Mouse (Mus musculus) hindbrain, embryonic 12.5 days (tissue): Measurements from ENCODE around the gene Eftud2. TPM values are rescaled to one million over a fixed set of nuclear protein-coding genes. Genes with fewer than 3 reads are reported as not detected.

Experiments used
- ATAC-seq: fragments of 200-750 bp; cut with Nextera tagmentation; 2 replicates; pipeline ENCODE4 v1.8.0; 2017; ENCODE audit warnings: moderate TSS enrichment; ENCODE audit not compliant: low FRiP score
- H3K27ac ChIP-seq: fragments of 300-500 bp; sonication (generic); 2 replicates; pipeline ENCODE4 v1.5.1; 2016; ENCODE audit warnings: mild to moderate bottlenecking
- H3K27me3 ChIP-seq: fragments of 300-500 bp; sonication (generic); 2 replicates; pipeline ENCODE4 v1.6.1; 2016; ENCODE audit warnings: mild to moderate bottlenecking
- H3K36me3 ChIP-seq: fragments of 300-500 bp; sonication (generic); 2 replicates; pipeline ENCODE4 v1.6.1; 2016; ENCODE audit warnings: mild to moderate bottlenecking
- H3K4me1 ChIP-seq: fragments of 300-500 bp; sonication (generic); 2 replicates; pipeline ENCODE4 v1.6.1; 2016
- H3K4me2 ChIP-seq: fragments of 300-500 bp; sonication (generic); replicated peaks from 2 replicates; pipeline ENCODE4 v1.6.1; 2016; ENCODE audit warnings: mild to moderate bottlenecking
- H3K4me3 ChIP-seq: fragments of 300-500 bp; sonication (generic); 2 replicates; pipeline ENCODE4 v1.5.1; 2016; ENCODE audit warnings: mild to moderate bottlenecking
- H3K9ac ChIP-seq: fragments of 300-500 bp; sonication (generic); 2 replicates; pipeline ENCODE4 v1.6.1; 2016; ENCODE audit warnings: mild to moderate bottlenecking, moderate library complexity
- H3K9me3 ChIP-seq: fragments of 300-500 bp; sonication (generic); replicated peaks from 2 replicates; pipeline ENCODE4 v1.6.1; 2016; ENCODE audit warnings: mild to moderate bottlenecking
- WGBS: fragments of 180-500 bp; shearing (Covaris S2); methylation state at CpG from one replicate; pipeline ENCODE4 v1.1.7; 2016; 5-methylcytosine and 5-hydroxymethylcytosine counted together
- polyA plus RNA-seq: library from polyadenylated mRNA; unstranded; fragments of >200 nt; fragmentation: Nextera tagmentation; extraction: Ambion mirVana; gene quantifications from 2 replicates; pipeline ENCODE4 v1.2.1, GENCODE M21; 2016

Eftud2 gene
- polyA plus RNA-seq, 1 experiment from 2014 or later, result 208 TPM

DNA sequence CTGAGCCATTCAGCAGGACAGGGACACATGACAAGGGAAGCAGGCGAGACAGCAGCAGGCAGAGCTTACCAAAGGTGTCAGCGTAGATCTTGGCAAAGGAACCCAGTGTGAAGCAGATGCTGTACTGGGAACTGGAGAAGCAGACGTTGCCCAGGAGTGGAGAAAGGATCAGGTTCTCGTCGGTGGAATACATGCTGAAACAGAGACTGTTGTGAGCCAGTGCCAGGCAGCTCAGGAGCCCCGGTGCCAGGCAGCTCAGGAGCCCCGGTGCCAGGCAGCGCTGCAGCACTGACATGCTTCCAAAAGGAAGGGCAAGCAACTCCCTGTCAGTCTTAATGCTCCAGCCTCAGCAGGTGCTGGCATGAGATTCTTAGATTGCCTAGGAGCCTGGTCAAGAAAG lies 20.9 kb downstream of the Eftud2 start:
- Histone ChIP-seq H3K4me1 (no peaks in the 10 kb centered on the region), H3K36me3 (peaks cover 86% of the 10 kb centered on the region)
- WGBS, result 92% methylated on average over 8 of the region's 8 CpGs

DNA sequence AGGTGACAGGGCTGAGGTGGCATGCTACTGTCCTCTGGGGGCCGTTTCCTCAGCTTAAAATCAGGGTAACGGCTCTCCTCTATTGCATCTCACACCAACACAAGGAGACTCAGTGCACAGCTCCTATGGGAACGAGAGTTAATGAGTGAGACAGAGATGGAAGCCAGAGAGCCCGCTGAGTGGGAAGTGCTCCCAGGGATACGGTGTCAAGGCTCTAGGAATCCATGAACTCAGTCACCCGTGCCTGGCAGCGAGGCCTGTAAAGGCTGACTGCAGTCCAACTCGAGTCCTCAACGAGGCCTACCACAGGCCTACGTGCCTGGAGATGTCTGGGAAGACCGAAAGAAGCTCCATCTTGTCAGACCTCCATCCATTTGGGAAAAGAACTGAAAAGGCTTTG lies 21.8 kb downstream of the Eftud2 start:
- H3K9me3 ChIP-seq, result no peaks in the 10 kb centered on the region
- peaks cover 92% of the 10 kb centered on the region for H3K36me3 ChIP-seq
- no peak overlapping the region for H3K4me3 ChIP-seq
- ATAC-seq, result no peak
- no peak overlapping the region for H3K9ac ChIP-seq
- H3K27me3 ChIP-seq, result no peaks in the 10 kb centered on the region
- H3K4me1 ChIP-seq, result no peaks in the 10 kb centered on the region
- 87% methylated on average over 11 of the region's 11 CpGs for WGBS
- H3K27ac ChIP-seq, result no peak overlapping the region
- H3K4me2 ChIP-seq, result no peak overlapping the region

More for the DNA sequence above, 20.9 kb downstream of the Eftud2 start:
- Histone ChIP-seq H3K9ac (no peak overlapping the region), H3K4me3 (no peak overlapping the region), H3K27ac (no peak overlapping the region), H3K4me2 (no peak overlapping the region), H3K9me3 (no peaks in the 10 kb centered on the region), H3K27me3 (no peaks in the 10 kb centered on the region)
- ATAC-seq, result no peak

DNA sequence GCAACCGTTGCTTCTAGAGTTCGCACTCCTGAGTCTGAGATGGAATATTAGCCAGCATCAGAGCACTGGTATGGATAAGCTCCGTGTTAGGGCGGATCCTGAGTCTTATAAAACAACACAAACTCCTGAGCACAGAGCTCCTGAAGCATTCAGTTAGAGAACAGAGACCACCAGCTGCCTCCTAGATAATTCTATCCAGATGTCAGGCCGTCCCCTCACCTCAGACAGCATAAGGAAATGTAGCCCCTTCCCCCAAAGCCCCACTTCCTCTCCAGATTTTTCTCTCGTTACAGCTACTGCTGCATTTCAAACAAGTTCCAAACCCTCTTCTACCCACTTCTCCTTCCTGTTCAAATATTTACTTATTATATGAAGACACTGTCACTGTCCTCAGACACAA lies 24.8 kb downstream of the Eftud2 start:
- peaks cover 93% of the 10 kb centered on the region for H3K36me3 ChIP-seq
- 72% methylated on average over 6 of the region's 6 CpGs for WGBS
- no peak overlapping the region for H3K4me3 ChIP-seq
- no peak for ATAC-seq
- no peak overlapping the region for H3K4me2 ChIP-seq
- H3K4me1 ChIP-seq, result no peaks in the 10 kb centered on the region
- H3K27me3 ChIP-seq, result no peaks in the 10 kb centered on the region
- H3K9ac ChIP-seq, result no peak overlapping the region
- no peak overlapping the region for H3K27ac ChIP-seq
- H3K9me3 ChIP-seq, result no peaks in the 10 kb centered on the region

DNA sequence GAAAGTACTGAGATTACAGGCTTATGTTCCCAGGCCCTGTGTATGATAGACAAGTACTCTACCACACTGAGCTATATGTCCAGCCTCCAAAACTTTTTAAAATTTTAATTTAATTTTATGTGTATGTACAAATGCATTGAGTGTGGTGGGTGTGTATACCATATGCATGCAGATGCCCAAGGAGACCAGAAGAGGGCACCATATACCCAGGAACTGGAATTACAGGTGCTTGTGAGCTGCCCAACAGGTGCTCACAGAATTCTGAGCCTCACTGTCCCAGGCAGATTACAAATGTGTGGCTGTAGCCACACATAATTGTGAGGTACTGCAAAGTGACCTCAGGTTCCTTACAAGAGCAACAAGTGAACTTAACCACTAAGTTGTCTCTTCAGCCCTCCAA lies 27.0 kb downstream of the Eftud2 start:
- Histone ChIP-seq H3K4me1 (no peaks in the 10 kb centered on the region), H3K27ac (no peak overlapping the region), H3K27me3 (no peaks in the 10 kb centered on the region), H3K4me2 (no peak overlapping the region), H3K4me3 (no peak overlapping the region), H3K9me3 (no peaks in the 10 kb centered on the region), H3K36me3 (peaks cover 94% of the 10 kb centered on the region), H3K9ac (no peak overlapping the region)
- ATAC-seq, result no peak

DNA sequence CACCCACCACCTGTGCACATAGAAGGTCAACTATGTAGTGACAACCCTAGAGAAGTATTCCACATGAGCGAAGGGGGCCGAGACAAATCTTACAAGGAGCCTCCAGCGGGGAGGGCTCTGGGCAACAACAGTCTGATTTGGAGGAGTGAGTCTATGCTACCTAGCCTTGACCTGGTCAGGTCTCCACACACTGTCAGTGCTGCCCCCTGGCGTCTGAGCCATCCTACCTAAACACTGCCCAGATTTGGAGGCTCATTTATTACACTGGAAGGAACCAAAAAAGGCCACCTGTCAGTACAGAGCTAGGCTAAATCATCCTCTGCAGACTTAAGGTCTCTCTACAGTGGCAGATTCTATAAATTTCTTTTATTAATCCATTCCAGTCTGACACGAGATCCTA lies 28.9 kb downstream of the Eftud2 start:
- Histone ChIP-seq H3K9me3 (no peaks in the 10 kb centered on the region), H3K27ac (no peak overlapping the region), H3K36me3 (peaks cover 94% of the 10 kb centered on the region), H3K9ac (no peak overlapping the region), H3K4me1 (no peaks in the 10 kb centered on the region), H3K27me3 (no peaks in the 10 kb centered on the region), H3K4me3 (no peak overlapping the region), H3K4me2 (no peak overlapping the region)
- WGBS, result 69% methylated on average over 5 of the region's 5 CpGs
- ATAC-seq, result no peak

DNA sequence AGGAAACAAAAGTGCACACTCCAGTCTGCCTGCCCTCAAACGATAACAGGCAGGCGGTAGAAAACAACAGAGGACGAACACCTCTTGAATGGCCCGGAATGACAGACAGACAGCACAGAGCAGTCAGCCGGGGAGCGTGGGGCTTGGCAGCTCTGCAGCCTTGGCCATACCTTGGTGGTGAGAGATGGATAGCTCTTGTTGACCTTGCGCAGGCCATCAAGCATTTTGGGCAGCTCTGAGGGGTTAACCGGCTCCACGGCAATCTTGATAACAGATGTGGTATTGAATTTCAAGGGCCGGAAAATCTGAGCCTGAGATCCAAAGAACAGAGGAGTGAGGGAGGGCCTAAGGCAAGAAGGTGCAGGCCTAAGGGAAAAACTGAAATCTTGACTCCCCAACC lies 34.9 kb downstream of the Eftud2 start:
- Histone ChIP-seq H3K4me1 (no peaks in the 10 kb centered on the region), H3K4me2 (no peak overlapping the region), H3K9ac (no peak overlapping the region), H3K9me3 (no peaks in the 10 kb centered on the region), H3K36me3 (peaks cover 100% of the 10 kb centered on the region), H3K4me3 (no peak overlapping the region), H3K27me3 (no peaks in the 10 kb centered on the region), H3K27ac (no peak overlapping the region)
- WGBS, result 85% methylated on average over 10 of the region's 10 CpGs
- no peak for ATAC-seq

DNA sequence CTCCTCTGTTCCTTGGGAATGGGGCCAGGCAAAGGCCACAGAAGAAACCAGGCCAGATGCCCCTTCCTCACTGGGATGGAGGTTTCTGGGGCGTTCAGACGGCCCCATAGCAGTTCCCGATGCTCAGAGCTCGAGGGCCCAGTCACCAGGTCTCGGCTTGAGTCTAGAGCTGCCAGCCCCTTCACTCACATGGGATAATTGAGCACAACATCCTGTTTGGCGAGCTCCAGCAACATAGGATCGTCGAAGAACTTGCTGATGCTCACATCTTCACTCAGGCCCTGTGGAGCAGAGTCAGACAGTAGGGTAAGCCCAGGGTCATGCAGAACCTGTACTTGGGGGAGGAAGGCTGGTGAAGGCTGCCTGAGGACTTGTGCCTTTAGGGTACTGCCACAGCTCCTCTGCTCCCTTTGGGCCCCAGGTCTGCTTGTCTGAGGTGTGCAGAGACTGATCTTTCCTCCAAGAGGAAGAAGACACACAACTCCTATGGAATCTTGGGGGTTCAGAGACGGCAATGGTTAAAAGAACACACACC lies 42.1 kb downstream of the Eftud2 start:
- H3K36me3 ChIP-seq, result peaks cover 73% of the 10 kb centered on the region
- no peaks in the 10 kb centered on the region for H3K27me3 ChIP-seq
- H3K27ac ChIP-seq, result no peak overlapping the region
- 92% methylated on average over 9 of the region's 9 CpGs for WGBS
- H3K9me3 ChIP-seq, result no peaks in the 10 kb centered on the region
- no peak overlapping the region for H3K4me2 ChIP-seq
- no peak for ATAC-seq
- no peak overlapping the region for H3K9ac ChIP-seq
- 0 out of 2 replicates have a peak, but pooled peaks cover 3% of the 10 kb centered on the region for H3K4me1 ChIP-seq
- H3K4me3 ChIP-seq, result no peak overlapping the region

DNA sequence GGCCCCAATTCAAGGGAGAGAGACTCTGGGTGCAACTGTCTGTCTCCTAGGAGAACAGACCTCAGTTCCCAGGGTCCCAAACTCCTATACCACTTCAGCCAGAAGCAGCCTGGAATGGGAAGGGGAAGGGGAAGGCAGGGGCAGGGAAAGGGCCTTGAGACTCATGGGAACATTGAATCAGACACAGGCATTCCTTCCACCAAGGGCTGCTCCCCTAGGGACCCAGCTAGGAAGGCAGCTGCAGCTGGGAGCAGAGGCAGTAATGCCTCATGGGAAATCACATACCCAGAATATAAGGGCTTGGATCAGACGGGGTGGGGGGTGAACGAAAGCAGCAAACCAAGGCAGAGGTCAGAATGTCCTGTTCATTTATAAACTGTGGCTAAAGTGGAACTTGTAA lies 42.7 kb downstream of the Eftud2 start:
- Histone ChIP-seq H3K4me1 (0 out of 2 replicates have a peak, but pooled peaks cover 3% of the 10 kb centered on the region), H3K27me3 (no peaks in the 10 kb centered on the region), H3K27ac (no peak overlapping the region), H3K9me3 (no peaks in the 10 kb centered on the region), H3K9ac (no peak overlapping the region), H3K36me3 (peaks cover 68% of the 10 kb centered on the region), H3K4me2 (no peak overlapping the region), H3K4me3 (no peak overlapping the region)
- WGBS, result 94% methylated on average over 2 of the region's 2 CpGs
- ATAC-seq, result no peak

DNA sequence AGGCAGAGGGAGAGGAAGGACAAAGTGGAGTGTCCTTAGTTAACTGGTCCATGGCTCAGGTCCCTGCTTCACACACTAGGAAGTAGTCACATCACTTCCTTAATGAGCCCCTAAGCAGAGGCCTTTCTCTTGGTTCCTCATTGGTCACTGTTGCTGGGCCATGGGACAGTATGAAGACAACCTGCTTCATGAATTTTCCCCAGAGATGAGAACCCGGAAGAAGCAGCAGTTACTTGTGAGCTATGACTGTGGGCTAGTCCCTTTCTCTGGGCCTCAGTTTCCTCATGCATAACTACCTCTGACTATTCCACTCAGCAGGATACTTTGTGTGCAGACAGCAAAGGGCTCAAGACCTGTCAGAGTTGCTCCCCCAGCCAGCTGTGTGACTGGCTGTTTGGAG lies 43.4 kb downstream of the Eftud2 start:
- WGBS, result 96% methylated on average over 1 of the region's 1 CpGs

DNA sequence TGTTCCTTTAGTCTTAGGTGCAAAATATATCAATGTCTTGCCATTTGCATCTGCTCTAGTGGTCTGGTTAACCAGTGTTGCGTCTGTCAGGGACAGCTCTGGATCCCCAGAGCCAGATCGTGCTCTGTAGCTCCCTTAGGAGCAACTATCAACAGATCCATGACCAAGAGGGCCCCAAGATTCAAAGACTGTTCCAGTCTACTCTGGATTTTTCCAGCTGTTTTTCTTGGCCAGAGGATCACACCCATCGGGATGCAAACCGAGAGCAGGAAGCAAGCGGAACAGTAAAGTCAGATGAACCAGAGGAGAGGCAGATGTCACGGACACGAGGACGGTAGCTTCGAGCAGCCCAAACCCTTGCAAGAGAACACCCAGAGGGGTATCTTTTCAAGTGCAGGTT lies 44.6 kb downstream of the Eftud2 start:
- Histone ChIP-seq H3K9me3 (no peaks in the 10 kb centered on the region), H3K4me1 (0 out of 2 replicates have a peak, but pooled peaks cover 3% of the 10 kb centered on the region), H3K27me3 (no peaks in the 10 kb centered on the region), H3K36me3 (peaks cover 48% of the 10 kb centered on the region), H3K27ac (no peak overlapping the region), H3K9ac (no peak overlapping the region), H3K4me2 (no peak overlapping the region), H3K4me3 (no peak overlapping the region)
- no peak for ATAC-seq
- 93% methylated on average over 9 of the region's 9 CpGs for WGBS

More for the DNA sequence above, 43.4 kb downstream of the Eftud2 start:
- Histone ChIP-seq H3K4me1 (0 out of 2 replicates have a peak, but pooled peaks cover 3% of the 10 kb centered on the region), H3K4me2 (no peak overlapping the region), H3K4me3 (no peak overlapping the region), H3K9me3 (no peaks in the 10 kb centered on the region), H3K27ac (0 out of 2 replicates have a peak overlapping the region, but pooled peaks have one; percentile 3), H3K36me3 (peaks cover 61% of the 10 kb centered on the region), H3K9ac (no peak overlapping the region), H3K27me3 (no peaks in the 10 kb centered on the region)
- no peak for ATAC-seq

DNA sequence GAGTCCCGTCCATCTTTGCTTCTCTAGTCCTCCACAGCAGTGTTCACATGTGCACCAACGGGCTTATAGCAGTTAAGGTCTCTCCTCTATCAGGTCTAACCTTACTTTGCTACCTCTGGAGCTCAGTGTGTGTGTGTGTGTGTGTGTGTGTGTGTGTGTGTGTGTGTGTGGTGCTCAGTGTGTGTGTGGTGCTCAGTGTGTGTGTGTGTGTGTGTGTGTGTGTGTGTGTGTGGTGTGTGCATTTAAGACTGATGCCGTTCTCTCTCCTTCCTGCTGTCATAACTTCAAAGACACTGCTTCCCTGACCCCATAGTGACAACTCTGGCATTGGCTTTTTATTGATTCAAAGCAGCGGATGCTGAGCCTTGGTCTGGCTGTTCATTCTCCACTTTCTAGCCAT lies 45.2 kb downstream of the Eftud2 start, which contains the start of gene Higd1b:
Gene Higd1b, plus strand, starts transcription at position 301 of the 400 bp plus-strand sequence.
- WGBS, result 69% methylated on average over 4 of the region's 4 CpGs
- no peak for ATAC-seq
- Histone ChIP-seq H3K9ac (no peak within 1 kb of the TSS), H3K4me3 (no peak within 1 kb of the TSS), H3K27ac (no peak within 1 kb of the TSS), H3K27me3 (no peaks in the 10 kb centered on the region), H3K36me3 (peaks cover 43% of the 10 kb centered on the region), H3K9me3 (no peaks in the 10 kb centered on the region), H3K4me2 (no peak within 1 kb of the TSS), H3K4me1 (0 out of 2 replicates have a peak, but pooled peaks cover 3% of the 10 kb centered on the region)

DNA sequence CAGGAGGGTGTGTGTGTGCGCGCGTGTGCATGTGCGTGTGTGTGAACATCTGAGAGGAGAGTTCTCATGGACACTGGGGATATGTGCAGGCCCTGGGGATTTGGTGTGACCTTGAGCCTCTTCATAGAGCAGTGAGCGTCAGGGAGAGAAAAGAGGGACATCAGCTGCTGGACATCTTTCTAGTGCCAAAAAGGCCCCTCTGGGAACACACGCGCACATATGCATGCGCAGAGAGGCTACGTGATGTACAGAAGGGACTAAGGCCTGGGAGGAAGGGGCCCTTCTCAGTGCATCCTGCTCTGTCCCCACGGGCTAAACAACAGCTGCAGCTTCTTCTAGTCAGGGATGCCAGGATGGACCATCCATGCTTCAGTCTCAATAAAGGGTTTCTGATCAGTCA lies 46.6 kb downstream of the Eftud2 start:
- Histone ChIP-seq H3K27me3 (no peaks in the 10 kb centered on the region), H3K4me2 (no peak overlapping the region), H3K9me3 (no peaks in the 10 kb centered on the region), H3K27ac (no peak overlapping the region), H3K4me3 (no peak overlapping the region), H3K36me3 (peaks cover 29% of the 10 kb centered on the region), H3K9ac (no peak overlapping the region), H3K4me1 (0 out of 2 replicates have a peak, but pooled peaks cover 3% of the 10 kb centered on the region)
- no peak for ATAC-seq
- WGBS, result 87% methylated on average over 10 of the region's 10 CpGs

DNA sequence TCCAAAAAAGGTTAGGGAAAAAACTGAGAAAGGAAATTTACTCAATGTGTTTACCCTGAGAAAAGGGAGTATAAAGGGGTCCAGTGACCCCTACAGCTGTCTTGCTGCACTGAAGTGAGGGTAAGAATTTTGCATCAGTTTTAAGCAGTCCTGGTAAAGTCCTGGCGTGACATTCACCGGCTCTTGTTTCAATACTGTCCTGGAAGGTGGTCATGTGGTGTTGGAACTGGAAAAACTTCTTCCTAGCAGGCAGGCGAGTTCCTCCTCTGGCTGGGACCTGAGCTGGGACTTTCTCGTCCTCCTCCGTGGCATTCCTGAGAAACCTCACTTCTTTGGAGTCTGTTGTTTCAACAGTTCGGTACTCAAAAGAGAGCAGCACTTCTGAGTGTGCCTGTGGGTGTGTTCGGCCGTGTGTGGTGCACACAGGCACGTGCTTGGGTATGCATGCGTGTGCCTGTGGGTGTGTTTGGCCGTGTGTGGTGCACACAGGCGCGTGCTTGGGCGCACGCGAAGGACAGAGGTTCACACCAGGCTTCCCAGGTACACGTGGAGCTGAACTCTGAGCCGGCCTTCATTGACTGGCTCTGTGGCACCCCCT lies 48.0 kb downstream of the Eftud2 start:
- H3K27ac ChIP-seq, result no peak overlapping the region
- H3K9me3 ChIP-seq, result no peaks in the 10 kb centered on the region
- no peak overlapping the region for H3K9ac ChIP-seq
- no peaks in the 10 kb centered on the region for H3K27me3 ChIP-seq
- H3K36me3 ChIP-seq, result peaks cover 15% of the 10 kb centered on the region
- 70% methylated on average over 18 of the region's 18 CpGs for WGBS
- H3K4me2 ChIP-seq, result no peak overlapping the region
- no peak for ATAC-seq
- 0 out of 2 replicates have a peak, but pooled peaks cover 3% of the 10 kb centered on the region for H3K4me1 ChIP-seq
- H3K4me3 ChIP-seq, result no peak overlapping the region
